Mouse (Mus musculus): Measurements from ENCODE around the gene Nmur1. TPM values are rescaled to one million over a fixed set of nuclear protein-coding genes. Genes with fewer than 3 reads are reported as not detected.

The Nmur1 gene
- total RNA-seq, 4 experiments from 2014 or later, result not detected

DNA sequence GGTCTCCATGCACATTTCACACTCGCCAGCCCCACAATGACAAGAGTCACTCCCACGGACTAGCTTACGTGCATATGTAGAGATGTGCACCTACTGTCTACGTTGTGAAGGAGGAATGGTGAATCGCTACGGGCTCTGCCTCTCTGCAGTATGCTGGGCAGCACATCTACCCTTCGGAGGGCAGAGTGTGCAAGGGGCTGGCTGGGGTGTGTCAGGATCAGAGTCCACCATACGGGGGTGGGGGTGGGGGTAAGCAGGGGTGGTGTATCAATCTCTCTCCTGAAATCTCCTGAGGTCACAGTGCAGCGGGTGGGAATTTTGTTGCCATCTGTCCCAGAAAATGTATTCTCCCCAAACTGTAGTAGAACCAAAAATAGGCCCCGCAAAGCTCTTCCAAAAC is 17.5 kb downstream of the Nmur1 start:
- no peak for DNase-seq

DNA sequence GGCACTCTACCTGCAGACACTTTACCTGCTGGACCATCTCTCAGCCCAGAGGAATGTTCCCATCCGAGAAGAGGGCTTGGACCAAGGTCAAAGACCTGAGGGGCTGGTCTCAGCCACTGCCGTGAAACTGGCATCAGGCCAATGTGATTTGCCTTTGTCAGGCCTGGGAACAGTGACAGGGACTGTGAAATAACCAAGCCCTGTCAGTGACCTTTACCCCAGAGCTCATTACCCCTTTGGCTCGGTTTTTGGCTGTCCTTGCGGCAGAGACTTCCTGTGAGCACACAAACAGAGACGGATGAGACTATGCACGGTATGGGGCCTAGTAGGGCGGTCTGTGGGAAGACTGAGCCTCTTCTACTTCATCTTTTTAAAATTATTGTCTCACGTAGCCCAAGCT is 19.1 kb downstream of the Nmur1 start:
- peak; percentile 30 for DNase-seq

DNA sequence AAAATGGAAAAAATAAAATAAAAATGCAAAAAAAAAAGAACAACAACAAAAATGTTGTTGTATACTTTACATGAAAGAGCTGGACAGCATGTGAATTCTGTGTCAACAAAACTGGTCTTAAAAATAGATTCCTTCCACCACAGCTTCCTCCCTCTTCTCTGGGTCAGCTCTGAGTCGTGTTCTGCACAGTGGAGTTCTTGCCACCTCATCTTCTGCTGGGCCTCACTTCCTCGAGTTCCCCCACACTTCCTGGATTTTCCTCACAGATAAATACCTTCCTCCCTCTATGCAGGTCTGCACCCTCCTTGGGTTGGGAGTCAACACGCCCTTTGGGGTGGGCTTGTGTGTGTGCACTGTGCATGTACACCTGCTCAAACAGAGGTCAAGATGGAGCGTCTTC is 19.7 kb downstream of the Nmur1 start:
- no peak for DNase-seq

DNA sequence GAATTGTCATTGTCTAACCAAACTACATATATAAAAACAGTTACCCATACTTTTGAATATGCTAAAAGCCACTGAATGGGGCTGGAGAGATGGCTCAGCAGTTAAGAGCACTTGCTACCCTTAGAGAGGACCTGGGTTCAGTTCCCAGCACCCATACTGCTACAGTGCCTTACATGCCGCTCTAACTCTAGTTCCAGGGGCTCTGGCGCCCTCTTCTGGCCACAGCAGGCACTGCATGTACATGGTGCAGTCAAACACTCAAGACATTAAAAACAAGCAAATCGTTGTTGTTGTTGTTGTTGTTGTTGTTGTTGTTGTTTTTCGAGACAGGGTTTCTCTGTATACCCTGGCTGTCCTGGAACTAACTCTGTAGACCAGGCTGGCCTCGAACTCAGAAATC is 21.2 kb downstream of the Nmur1 start:
- no peak for DNase-seq

DNA sequence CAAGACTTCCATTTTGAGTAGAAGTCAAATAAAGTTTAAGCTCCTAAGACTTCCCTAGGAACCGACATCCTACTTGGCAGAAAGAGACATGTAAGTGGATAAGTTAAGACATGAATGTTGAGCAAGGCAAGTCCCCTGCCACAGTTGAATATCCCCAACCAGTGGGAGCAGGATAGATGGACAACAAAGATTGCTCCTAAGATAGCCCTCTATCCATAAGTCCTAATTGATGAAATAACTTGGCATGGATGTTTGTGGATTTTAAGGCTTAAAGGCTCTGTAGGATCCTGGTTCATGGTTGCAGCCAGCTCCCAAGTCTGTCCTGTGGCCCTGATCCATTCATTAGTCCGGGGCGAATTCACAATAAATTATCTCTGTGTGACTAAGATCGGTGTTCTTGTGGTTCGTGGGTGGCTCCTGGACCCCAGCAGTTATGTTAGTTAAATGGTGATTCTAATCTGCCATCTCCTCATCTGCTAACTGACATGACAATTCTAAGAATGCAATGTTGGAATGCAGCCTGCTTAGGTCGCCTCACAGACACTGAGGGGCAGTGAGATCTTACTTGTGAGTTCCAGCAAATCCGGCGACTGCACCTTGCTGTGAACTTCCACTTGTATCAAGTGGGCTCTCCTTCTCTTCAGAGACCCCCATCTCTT is 25.8 kb downstream of the Nmur1 start:
- DNase-seq, result no peak

DNA sequence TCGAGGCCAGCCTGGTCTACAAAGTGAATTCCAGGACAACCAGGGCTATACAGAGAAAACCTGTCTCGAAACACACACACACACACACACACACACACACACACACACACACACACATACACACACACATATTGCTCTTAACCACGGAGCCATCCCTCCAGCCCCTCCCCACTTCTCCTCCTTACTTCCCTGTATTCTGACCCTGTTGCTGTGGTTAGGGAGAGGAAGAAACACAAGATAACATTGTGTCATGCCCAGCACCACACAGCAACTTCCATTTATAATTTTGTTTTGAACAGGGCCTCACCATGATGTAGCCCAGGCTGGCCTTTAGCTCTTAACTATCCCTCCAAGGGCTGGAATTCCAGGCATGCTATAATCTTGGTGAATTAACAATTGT is 26.7 kb downstream of the Nmur1 start:
- DNase-seq, result no peak

DNA sequence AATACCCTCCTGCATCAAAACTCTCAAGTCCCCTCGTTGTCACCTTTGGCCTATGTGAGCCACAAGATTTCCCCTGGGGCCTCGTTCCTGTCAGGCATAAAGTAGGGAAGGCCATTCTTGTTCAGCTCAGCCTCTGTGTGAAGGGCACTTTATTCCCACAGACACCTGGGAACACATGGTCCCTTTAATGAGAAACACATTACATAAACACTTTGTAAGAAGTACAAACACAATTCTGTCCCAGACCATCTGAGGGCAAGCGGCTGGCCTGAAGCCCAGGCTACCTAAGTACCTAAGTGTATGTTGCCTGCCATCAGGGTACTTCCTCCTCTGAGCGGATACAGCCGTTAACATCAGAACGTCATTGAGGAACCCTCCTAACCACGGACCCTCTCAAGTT is 27.8 kb downstream of the Nmur1 start:
- no peak for DNase-seq

DNA sequence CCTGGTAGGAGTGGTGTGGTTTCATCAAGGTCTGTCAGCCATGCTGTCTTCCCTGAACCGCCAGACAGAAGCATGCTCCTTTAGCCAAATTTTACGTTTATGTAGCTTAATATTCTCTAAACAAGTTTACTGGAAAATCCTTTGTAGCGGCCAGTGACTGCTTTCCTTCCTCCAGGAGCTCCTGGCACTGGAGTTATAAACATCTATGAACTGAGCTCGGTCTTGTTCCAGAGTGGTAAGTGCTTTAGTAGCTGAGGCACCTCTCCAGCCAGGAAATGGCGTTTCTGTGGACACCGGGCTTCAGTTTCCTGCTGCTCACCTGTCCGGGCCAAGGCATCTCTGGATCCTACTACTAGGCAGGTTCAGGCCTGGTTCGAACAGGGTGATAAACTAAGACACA is 28.4 kb downstream of the Nmur1 start:
- DNase-seq, result no peak

DNA sequence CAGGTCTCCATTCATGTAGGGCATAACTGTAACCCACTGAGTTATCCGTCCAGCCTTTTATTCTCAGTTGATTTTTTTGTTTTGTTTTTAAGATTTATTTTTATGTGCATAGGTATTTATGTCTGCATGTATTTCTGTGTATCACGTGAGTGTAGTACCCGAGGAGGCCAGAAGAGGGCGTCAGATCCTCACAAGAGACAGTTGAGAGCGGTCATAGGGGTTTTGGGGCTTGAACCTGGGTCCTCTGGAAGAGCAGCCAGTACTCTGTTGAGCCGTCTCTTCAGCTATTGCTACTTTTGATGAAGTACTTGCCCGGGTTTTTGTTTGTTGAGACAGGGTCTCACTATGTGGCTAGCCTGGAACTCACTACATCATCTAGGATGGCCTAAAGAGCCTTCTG is 30.1 kb downstream of the Nmur1 start:
- DNase-seq, result no peak

DNA sequence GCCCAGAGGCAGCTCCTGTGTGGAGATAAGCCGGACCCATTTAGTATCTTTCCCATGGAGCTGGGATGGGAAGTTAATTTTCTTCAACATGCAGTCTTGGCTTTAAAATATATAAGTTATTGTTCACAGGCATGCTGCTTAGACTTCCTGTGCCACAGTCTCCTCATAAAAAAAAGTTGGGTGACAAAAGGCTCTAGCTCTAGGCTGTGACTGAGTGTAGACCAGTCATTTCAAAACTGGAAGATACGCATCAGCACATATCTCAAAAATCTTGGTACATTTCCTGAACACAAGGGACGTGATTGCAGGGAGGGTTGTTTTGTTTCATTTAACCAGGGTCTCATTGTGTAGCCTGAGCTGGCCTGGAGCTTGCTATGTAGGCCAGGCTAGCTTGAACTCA is 31.8 kb downstream of the Nmur1 start:
- DNase-seq, result no peak

DNA sequence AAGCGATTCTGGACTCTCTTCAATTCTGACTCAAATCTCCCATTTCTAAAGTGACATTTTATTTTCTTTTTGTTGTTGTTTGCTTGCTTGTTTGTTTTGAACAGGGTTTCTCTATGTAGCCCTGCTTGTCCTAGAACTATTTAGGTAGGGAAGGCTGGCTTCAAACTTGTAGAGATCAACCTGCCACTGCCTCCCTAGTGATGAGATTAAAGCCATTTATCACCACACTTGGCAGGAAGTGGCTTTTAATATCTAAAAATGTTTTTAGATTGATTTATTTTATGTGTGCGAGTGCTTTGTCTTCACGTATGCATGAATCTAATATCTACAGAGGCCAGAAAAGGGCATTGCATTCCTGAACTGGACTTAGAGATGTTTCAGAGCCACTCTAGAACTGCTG is 32.8 kb downstream of the Nmur1 start:
- no peak for DNase-seq

DNA sequence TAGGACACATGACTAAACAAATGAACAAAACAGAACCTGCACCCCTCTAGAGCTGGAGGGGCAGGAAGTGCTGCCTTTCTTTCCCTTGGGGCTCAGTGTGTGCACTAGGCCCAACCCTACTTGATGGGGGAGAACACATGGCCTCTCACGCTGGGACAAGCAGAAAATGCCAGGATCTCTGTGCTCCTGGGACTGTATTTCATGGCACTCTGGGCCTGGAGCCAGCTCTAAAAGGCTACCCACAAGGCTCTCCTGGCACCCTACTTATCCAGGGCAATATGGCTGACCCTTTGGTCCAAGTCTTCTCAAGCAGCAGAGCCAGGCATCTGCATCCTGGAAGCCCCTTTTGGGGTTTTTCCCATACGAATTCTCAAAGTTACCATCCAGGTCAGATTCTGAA is 34.6 kb downstream of the Nmur1 start:
- DNase-seq, result no peak

DNA sequence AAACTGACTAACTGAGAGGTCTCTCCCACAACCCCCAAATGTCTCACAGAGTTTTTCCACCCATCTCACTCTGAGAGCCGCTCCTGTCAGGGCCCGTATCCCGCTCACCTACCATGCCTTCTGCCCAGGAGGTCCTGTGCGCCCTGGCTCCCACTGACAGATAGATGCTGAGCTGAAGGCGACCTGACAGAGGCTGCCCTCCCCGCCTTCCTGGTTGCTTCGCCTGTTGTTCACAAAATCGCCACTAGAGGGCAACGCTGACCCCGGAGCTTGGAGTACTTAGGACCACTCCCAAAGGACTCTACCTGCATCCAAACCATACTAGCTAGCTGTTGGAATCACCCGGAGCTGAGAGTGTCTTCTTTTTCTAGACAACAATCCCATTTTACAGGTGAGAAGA is 36.8 kb downstream of the Nmur1 start:
- DNase-seq, result no peak

DNA sequence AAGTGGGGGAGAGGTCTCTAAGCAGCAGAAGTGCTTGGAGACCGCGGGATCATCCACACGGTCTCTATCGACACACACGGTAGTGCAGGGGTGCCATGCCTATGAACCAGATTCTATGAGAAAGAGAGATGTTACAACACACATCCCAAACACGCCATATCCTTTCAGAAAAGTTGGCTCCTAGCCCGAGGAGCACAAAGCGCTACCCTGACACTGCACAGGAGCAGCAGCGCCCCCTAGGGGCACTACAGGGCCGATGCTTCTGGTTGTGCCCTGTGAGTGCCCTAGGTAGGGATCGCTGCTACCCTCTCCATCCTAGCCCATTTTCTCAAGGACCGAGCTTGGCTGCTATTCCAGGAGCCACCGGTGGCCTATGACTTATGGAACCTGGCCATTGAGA is 45.0 kb downstream of the Nmur1 start:
- DNase-seq, result peak; percentile 63

DNA sequence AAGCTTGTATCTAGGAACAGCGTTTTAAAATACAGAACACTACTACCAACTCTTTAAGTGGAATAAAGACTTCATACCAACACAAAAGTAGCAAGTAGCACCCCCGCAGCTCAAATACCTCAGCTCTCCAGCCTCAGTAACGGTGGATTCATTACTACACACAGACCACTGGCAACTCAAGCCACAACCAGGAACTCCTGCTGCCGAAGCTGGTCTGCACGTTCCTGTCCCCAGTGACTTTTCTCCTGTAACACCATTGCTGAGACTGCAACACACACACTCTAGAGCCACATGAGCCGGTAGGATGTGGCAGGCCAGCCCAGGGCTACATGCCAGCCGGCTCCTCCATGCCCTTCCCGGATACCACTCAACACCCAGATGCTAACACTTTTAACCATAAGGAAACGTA is 46.9 kb downstream of the Nmur1 start:
- DNase-seq, result no peak

DNA sequence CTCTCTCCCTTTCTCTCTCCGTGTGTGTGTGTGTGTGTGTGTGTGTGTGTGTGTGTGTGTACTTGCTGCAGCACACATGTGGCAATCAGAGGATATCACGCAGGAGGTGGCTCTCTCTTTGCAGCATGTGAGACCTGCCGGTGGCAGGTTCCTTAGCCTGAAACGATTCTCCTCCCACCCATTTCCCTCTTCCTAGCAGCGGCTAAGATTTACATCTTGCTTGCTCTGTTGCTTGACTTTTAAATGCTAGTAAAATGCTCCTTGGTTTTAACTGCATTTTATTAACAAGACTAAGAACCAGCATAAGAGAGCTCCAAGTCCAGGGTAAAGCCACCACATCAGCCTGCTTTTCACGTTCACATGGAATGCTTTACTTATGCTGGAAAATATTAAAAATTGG is 47.4 kb downstream of the Nmur1 start:
- DNase-seq, result no peak

DNA sequence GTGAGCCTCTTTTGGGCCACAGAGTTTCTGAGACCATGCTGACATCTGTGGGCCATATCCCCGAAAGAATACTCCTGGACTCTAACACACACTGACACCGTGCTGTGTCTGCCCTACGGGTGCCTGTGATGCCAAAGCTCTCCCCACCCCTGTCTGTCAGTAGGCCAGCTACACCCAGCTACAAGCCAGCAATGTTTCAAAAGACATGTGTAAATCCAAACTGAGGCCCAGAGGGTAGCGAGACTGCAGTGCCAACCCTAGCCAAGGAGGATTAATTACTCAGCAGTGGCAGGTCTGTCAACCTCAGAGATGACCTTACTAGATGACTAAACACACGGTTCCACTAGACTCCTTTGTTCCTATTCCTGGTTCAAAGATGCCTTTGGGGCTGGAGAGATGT is 49.7 kb downstream of the Nmur1 start:
- DNase-seq, result no peak

DNA sequence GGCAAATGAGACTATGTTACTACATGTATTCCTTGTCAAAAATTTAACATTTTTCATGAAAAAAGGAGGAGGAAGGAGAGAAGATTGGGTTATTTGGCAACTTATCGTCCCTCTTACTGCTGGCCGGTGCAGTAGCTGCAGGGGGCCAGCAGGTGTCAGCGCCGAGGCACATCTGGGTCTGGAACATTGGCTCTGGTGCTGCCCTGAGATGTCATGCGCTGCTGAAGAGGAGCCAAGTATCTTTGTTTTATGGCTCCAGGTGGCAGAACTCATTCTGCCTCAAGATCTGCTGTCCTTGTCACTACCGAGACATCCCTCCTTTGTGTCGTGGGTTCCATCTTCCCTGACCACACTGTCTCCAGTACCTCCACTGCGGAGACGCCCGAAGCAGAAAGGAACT is 54.0 kb downstream of the Nmur1 start:
- DNase-seq, result no peak

DNA sequence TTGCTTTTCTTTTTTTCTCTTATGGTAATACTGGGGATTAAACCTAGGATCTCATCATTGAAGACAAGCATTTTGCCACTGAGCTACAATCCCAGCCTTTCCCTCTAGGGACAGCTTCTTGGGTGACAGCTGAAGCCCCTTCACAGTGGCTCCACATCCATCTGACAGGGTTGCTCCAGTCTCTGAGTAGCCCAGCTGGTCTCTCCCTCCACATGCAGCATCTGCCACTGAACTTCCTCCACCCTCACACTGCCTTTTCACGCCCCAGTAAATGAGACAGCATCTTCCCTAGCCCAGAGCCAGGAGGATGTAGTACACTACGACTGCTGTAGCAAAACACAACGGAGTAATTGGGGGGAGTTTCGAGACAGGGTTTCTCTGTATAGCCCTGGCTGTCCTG is 57.9 kb downstream of the Nmur1 start:
- DNase-seq, result no peak

DNA sequence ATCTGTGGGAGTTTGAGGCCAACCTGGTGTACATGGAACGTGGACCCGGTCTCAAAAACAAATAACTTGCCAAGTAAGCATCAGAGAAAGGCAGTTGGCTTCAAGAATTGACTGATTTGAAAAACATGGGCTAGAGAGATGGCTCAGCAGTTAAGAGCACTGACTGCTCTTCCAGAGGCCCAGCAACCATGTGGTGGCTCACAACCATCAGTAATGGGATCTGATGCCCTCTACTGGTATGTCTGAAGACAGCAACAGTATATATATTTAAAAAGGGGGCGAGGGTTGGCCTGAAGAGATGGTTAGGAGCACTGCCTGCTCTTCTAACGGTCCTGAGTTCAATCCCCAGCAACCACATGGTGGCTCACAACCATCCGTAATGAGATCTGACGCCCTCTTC is 62.4 kb downstream of the Nmur1 start:
- no peak for DNase-seq

DNA sequence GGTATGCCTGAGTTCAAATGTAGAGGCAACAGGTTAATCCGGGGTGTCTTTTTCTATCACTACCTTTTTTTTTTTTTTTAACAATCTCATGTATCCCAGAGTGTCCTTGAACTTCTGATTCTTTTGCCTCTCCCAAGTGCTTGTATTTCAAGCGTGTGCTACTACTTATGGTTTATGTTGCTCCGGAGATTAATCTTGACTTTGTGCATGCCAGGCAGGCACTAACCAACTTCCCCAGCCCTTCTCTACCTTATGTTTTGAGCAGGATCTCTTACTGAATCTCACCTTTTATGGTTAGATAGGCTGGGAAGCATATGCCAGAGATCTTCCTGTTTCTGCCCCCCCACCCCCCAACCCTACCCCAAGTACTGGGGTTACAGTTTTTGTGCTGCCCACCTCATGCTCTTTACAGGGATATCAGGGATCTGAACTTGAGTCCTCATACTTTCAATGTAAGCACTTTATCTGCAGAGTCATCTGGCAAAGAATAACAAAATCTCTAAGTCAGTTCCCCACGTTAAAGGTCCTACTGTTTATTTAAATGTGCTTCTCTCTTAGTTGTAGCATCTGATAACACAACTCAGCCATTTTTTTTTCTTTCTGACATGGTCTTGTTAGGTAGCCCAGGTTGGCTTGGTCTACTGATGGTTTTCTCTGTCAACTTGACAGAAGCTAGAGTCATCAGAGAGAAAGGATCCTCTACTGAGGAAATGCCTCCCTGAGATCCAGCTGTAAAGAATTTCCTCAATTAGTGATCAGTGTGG is 64.0 kb downstream of the Nmur1 start:
- no peak for DNase-seq

DNA sequence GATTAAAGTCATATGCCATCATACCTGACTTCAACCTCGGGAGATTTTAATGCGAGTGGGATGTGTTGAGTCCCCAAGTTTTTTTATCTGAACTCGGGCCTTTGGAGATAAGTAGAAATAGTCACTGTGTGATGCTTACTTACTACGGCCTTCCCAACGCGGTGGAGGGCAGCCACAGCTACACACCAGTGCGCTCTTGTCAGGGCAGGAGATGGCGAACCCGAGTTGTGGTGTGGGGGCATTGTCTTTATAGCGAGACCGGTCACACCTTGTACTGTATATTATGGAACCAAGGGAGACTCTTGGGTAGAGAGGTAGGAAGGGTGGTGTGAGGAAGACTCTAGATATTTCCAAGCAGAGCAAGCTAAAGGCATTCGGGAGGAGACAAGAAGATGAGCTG is 65.6 kb downstream of the Nmur1 start:
- DNase-seq, result no peak

DNA sequence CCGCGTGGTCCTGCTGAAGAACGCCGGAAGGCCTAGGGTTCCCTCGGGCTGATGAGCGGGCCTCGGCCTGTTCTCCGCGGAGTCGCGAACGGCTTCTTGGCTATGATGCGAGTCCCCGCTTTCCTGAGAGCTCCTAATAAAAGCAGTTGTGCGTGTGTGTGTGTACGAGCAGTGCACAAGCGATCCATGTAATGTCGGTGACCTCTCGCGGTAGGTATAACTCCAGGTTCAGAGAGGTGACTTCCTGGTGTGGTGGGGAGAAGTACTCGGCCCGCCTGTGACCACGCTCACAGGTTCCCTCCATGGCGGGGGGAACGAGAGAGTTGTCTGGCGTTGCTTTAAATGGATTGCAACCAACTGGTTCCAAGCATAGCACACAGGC is 66.2 kb downstream of the Nmur1 start:
- no peak for DNase-seq

DNA sequence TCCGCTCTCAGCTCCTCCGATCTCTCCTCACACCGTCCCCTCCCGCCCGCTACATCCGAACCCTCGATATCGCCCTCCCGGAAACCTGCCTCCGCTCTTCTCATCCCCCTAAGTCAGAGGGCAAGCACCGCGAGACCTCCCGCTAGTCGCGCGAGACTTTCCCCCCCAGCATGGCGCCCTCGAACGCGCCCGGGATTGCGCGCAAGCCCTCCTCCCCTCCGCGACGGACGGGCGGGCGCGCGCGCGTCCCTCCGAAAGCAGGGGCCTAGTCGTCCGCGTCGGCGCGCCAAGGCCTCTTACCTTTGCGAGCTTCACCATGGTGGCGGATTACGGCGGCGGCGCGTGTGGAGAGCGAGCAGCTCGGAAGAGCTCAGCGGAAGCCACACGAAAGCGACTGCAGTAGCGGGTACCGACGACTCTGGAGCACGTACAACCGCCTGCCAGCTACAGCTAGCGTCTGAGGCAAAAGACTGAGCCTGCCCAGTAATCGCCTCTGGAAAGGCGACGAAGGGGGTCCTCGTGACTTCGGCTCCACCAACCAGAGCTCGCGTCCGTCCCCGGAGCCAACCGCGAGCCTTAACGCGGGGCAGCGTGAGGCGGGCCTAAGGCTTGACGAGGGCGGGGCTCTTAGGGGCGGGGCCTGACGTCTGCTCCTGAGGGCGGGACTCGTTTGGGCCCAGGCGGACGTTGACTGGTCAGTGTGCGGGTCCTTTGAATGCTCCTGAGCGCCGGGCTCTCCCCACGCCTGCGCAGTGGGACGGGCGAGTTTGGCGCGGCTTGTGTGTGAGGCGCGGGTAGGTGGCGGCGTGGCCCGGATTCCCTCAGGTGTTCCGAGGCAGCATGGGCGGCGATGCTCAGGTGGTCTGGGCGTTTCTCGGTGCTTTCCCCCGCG is 66.9 kb downstream of the Nmur1 start, which contains the start of gene Ncl:
Gene Ncl, minus strand, starts transcription at position 495 of the 892 bp plus-strand sequence.
- peak; percentile 98 for DNase-seq
